ENCODE assay signal across 12 mouse cellular contexts in the genomic region with DNA sequence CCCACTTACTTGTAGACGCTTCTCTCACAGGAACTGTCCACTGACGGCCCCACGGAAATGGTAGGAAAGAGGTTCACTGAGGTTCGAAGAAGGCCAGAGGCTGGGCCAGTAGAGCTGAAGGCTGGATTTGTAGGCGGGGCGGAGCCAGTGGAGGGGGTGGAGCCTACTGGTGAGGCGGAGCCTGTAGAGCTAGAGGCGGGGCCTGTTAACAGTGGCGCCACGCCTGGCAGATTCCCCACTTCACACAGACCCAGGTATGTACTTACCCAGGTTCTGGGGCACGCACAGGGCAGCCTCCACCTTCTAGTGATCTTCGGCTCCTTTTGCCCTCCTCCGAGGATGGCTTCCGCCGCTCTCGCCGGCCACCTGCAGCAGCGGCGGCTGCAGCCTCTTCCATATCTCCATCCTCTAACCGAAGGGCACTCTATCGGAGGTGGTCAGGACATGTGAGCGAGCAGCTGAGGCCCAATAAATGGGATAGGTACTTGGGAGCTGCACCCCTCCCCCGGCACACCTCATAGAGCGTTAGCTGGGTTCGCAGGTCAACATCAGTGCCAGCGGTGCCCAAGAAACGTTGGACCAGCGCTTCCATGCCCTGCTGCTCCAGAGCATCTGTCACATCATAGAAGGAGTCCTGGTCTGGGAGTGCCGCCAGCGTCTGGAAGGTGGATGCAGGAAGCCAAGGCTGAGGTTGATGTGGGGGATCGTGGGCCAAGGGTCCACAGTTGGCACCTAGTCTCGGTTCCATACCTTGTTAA. TPM values are rescaled to one million over a fixed set of nuclear protein-coding genes. Genes with fewer than 3 reads are reported as not detected.
DNase-seq lines count a peak whose midpoint lies in the region; ATAC-seq lines count a peak whose summit lies in the region.
"Had no signal": no experiment of that assay in that cellular context is flagged by ENCODE, and none has a peak within 500 bp of the region (broad histone marks: within the 10 kb centered on the region; RNA-seq: fewer than 3 reads in every experiment).

No protein-coding gene starts in this region.

- no peak overlapping the region for H3K27ac ChIP-seq in hindbrain, embryonic 15.5 days (replicated peaks)

- WGBS in hindbrain, embryonic 15.5 days, result 50% methylated on average over 32 of the region's 32 CpGs

- no peak overlapping the region for H3K9ac ChIP-seq in hindbrain, embryonic 15.5 days

- H3K36me3 ChIP-seq in megakaryocyte, embryonic 14.5 days (replicated peaks; ENCODE audit: low read length), result peaks cover 97% of the 10 kb centered on the region
- H3K36me3 ChIP-seq in hindbrain, embryonic 15.5 days, result peaks cover 7% of the 10 kb centered on the region

- H3K9me3 ChIP-seq in megakaryocyte, embryonic 14.5 days, result no peaks in the 10 kb centered on the region
- H3K9me3 ChIP-seq in hindbrain, embryonic 15.5 days, result no peaks in the 10 kb centered on the region

- peak; percentile 18 for DNase-seq in CD4-positive, CD25-positive, alpha-beta regulatory T cell, adult 2 months (ENCODE audit: low read depth, low spot score)
- peak; percentile 69 for DNase-seq in testis, postnatal 10 days (ENCODE audit: low spot score)
- DNase-seq in right cerebral cortex, postnatal 36 days (ENCODE audit: low spot score in 2 of 2), result no peak
- no peak for DNase-seq in adrenal gland, postnatal 25 days
- DNase-seq: gastrocnemius, postnatal 10 days; heart, postnatal 10 days; left cerebral cortex, postnatal 4 days; thymus, postnatal 36 days had no signal

- H3K4me3 ChIP-seq in megakaryocyte, embryonic 14.5 days (replicated peaks), result peak overlapping the region; percentile 4
- peak overlapping the region; percentile 17 for H3K4me3 ChIP-seq in hindbrain, embryonic 15.5 days

- H3K27me3 ChIP-seq in megakaryocyte, embryonic 14.5 days (replicated peaks), result no peaks in the 10 kb centered on the region
- H3K27me3 ChIP-seq in hindbrain, embryonic 15.5 days, result no peaks in the 10 kb centered on the region

- H3K4me1 ChIP-seq in megakaryocyte, embryonic 14.5 days, result peaks cover 91% of the 10 kb centered on the region
- H3K4me1 ChIP-seq in hindbrain, embryonic 15.5 days (replicated peaks), result peaks cover 3% of the 10 kb centered on the region

- H3K4me2 ChIP-seq in hindbrain, embryonic 15.5 days, result peak overlapping the region; percentile 30

- ATAC-seq in CD4-positive, CD25-positive, alpha-beta regulatory T cell, adult 4 months, result no peak
- no peak for ATAC-seq in megakaryocyte, adult 5-6 weeks (ENCODE audit: poor library complexity, severe bottlenecking)
- peak; percentile 36; the same call in 1 of the 2 replicates for ATAC-seq in hindbrain, embryonic 15.5 days (ENCODE audit: low FRiP score, low read depth)

RNA-seq across cellular contexts. Expression of a gene that starts 10.4 kb away (rescaled TPM):
- 100 to 1,000 TPM; 149 to 160 TPM for polyA plus RNA-seq in CD4-positive, CD25-positive, alpha-beta regulatory T cell, adult 4 months (2017; shearing (Covaris generic))
- 61.6 and 71.6 TPM in 2 replicates for polyA plus RNA-seq in megakaryocyte, embryonic 14.5 days (2012; ENCODE audit: insufficient read depth, low replicate concordance)
- total RNA-seq in megakaryocyte, adult 5-6 weeks (2015), result 65.7 and 72.3 TPM in 2 replicates
- total RNA-seq in megakaryocyte, adult 5-6 weeks (2017), result 33.0 and 40.9 TPM in 2 replicates
- polyA plus RNA-seq in hindbrain, embryonic 15.5 days (2015; fragmentation: Nextera tagmentation; extraction: Ambion mirVana), result 132 and 143 TPM in 2 replicates
- 61.4 and 66.9 TPM in 2 replicates for total RNA-seq in adrenal gland, postnatal 25 days (2021)

RNA-seq across cellular contexts. Expression of a gene that starts 10.5 kb away (rescaled TPM):
- 1 to 10 TPM; 1.7 to 6.2 TPM for polyA plus RNA-seq in CD4-positive, CD25-positive, alpha-beta regulatory T cell, adult 4 months (2017; shearing (Covaris generic))
- polyA plus RNA-seq in megakaryocyte, embryonic 14.5 days (2012; ENCODE audit: insufficient read depth, low replicate concordance), result 13.0 and 15.5 TPM in 2 replicates
- total RNA-seq in megakaryocyte, adult 5-6 weeks (2015), result 0.89 and 1.8 TPM in 2 replicates
- 1.7 and 3.1 TPM in 2 replicates for total RNA-seq in megakaryocyte, adult 5-6 weeks (2017)
- 0.80 and 0.85 TPM in 2 replicates for polyA plus RNA-seq in hindbrain, embryonic 15.5 days (2015; fragmentation: Nextera tagmentation; extraction: Ambion mirVana)
- 4.9 and 7.4 TPM in 2 replicates for total RNA-seq in adrenal gland, postnatal 25 days (2021)

RNA-seq across cellular contexts. Expression of a gene that starts 11.2 kb away (rescaled TPM):
- 1 to 10 TPM; 2.3 to 5.3 TPM for polyA plus RNA-seq in CD4-positive, CD25-positive, alpha-beta regulatory T cell, adult 4 months (2017; shearing (Covaris generic))
- 78.6 and 155 TPM in 2 replicates for polyA plus RNA-seq in megakaryocyte, embryonic 14.5 days (2012; ENCODE audit: insufficient read depth, low replicate concordance)
- total RNA-seq in megakaryocyte, adult 5-6 weeks (2015), result 10.9 and 12.6 TPM in 2 replicates
- 5.1 and 7.2 TPM in 2 replicates for total RNA-seq in megakaryocyte, adult 5-6 weeks (2017)
- 0.69 and 0.87 TPM in 2 replicates for polyA plus RNA-seq in hindbrain, embryonic 15.5 days (2015; fragmentation: Nextera tagmentation; extraction: Ambion mirVana)
- 14.0 and 18.4 TPM in 2 replicates for total RNA-seq in adrenal gland, postnatal 25 days (2021)

RNA-seq across cellular contexts. Expression of a gene that starts 12.1 kb away (rescaled TPM):
- under 1 TPM in 1 of 2 experiments, not detected in 1; 0.16 TPM for polyA plus RNA-seq in CD4-positive, CD25-positive, alpha-beta regulatory T cell, adult 4 months (2017; shearing (Covaris generic))
- 4.1 and 16.4 TPM in 2 replicates for polyA plus RNA-seq in megakaryocyte, embryonic 14.5 days (2012; ENCODE audit: insufficient read depth, low replicate concordance)
- 0.56 and 0.87 TPM in 2 replicates for total RNA-seq in megakaryocyte, adult 5-6 weeks (2015)
- total RNA-seq in megakaryocyte, adult 5-6 weeks (2017), result 0.73 and 0.77 TPM in 2 replicates
- polyA plus RNA-seq in hindbrain, embryonic 15.5 days (2015; fragmentation: Nextera tagmentation; extraction: Ambion mirVana), result 11.8 and 13.8 TPM in 2 replicates
- total RNA-seq in adrenal gland, postnatal 25 days (2021), result 1.3 and 2.7 TPM in 2 replicates

RNA-seq across cellular contexts. Expression of a gene that starts 31.2 kb away (rescaled TPM):
- polyA plus RNA-seq in CD4-positive, CD25-positive, alpha-beta regulatory T cell, adult 4 months (2017; shearing (Covaris generic)), result 10 to 100 TPM in 1 of 2 experiments, 1 to 10 TPM in 1; 7.4 to 13.5 TPM
- 0.63 TPM in 1 of 2 replicates, not detected in the other for polyA plus RNA-seq in megakaryocyte, embryonic 14.5 days (2012; ENCODE audit: insufficient read depth, low replicate concordance)
- total RNA-seq in megakaryocyte, adult 5-6 weeks (2015), result 0.46 and 0.58 TPM in 2 replicates
- total RNA-seq in megakaryocyte, adult 5-6 weeks (2017), result 0.20 and 0.51 TPM in 2 replicates
- 1.3 and 1.5 TPM in 2 replicates for polyA plus RNA-seq in hindbrain, embryonic 15.5 days (2015; fragmentation: Nextera tagmentation; extraction: Ambion mirVana)
- 3.9 and 9.8 TPM in 2 replicates for total RNA-seq in adrenal gland, postnatal 25 days (2021)

Comparison
In these comparisons a context has a peak if more than half of its experiments do, and no peak if none do; other contexts are left out.
1. DNase-seq: peak in CD4-positive, CD25-positive, alpha-beta regulatory T cell, adult 2 months (single experiment) and testis, postnatal 10 days (single experiment); none in right cerebral cortex, postnatal 36 days (0 of 2) and adrenal gland, postnatal 25 days (single experiment).
2. RNA of a gene that starts 11.2 kb away (polyA plus RNA-seq): 78.6 to 155 TPM in megakaryocyte, embryonic 14.5 days; 2.3 to 5.3 TPM in CD4-positive, CD25-positive, alpha-beta regulatory T cell, adult 4 months and 0.69 to 0.87 TPM in hindbrain, embryonic 15.5 days; every median in the first group is over 10 times any median in the second.